Mouse (Mus musculus) frontal cortex, postnatal 10 days (tissue): ENCODE measurements around the gene Sumo1.
A peak's percentile ranks its signal among the peaks of the same experiment; 100 is the strongest.
"Not testable (repeated sequence)": the region's sequence is repeated elsewhere in the genome, so short reads cannot be mapped to it uniquely, and the experiment has no call there.

Source experiments
- DNase-seq, 2 experiments: peaks; one replicate each; pipeline ENCODE4 v3.0.0; 2022; ENCODE audit warnings: low spot score in 2 of 2, mixed read lengths in 1 of 2

The Sumo1 gene

DNA sequence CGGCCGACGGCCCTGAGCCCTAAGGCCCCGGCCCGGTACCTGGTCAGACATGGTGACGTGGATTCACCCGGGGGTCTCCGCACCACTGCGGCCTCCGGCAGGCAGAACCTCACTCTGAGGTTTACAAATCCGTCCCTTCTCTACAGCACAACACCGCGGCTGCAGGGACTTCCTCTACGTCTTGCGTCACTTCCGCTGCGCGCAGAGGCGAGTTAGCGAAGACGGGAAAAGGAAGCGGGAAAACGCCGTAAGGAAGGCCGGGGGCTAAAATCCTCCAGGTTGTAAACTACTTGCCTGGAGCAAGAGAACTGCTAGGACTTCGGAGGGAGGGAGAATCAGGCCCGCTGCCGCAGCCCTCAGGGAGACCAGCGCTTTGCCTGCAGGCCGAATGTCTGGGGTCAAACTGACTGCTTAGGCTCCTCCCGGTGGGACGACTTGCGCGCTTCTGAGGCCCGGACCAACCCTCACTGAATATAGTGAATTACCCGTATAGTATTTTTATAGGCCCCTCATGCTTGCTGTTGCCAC, at the start of gene Sumo1:
TSS of gene Sumo1 (minus strand) at position 194 of the 528 bp plus-strand sequence.
- peak; percentile 79 to 85 for DNase-seq

DNA sequence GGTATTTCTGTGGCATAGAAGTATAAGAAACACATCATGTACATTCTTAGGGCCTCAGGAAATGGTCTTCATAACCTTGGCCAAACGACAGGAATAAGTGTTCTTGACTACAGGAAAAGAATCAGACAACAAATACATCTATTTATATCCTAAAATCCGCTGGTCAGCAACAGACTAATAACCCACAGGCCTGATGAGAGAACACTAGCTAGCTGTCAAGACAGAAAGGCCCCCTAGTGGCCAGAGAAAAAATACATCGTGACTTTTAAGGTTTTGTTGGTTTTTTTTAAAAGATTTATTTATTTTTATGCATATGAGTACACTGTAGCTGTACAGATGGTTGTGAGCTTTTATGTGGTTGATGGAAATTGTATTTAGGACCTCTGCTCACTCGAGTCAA, 49.3 kb upstream of the Sumo1 start:
- no peak for DNase-seq

GRCm38 (mm10) chr1:59701766-59702165, 31.1 kb upstream of the Sumo1 start:
- DNase-seq = no peak

DNA sequence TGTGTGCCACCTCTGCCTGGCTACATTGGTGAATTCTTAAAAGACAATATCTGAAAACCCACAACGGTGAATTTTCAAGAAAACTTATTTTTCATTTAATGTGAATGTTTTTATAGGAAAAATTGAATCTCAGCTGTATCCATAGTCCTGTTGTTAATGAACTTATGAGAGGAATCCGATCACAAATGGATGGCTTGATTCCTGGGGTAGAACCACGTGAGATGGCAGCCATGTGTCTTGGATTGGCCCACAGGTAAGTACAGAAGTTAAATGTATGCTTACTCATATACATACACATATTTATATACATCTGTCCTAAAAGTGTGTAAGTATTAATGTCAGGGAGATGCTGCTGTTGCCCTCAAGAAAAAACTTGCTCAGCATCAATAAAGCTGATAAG, 27.6 kb upstream of the Sumo1 start:
- no peak for DNase-seq

GRCm38 (mm10) chr1:59697751-59698150, 27.1 kb upstream of the Sumo1 start:
- no peak for DNase-seq

DNA sequence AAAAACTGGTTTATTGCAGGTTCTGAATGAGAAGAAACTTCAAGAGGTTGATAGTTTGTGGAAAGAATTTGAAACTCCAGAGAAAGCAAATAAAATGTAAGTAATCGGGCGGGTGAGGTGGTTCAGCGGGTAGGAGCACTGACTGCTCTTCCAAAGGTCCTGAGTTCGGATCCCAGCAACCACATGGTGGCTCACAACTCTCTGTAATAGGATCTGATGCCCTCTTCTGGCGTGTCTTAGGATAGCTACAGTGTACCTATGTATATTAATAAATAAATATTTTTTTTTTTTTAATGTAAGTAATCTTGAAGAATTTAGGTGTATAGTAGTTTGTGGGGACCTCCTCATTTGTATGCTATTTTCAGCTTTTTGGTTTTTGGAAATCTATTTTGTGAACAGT, 19.8 kb upstream of the Sumo1 start:
- no peak for DNase-seq

- DNase-seq = no peak
These were observed 16.9 kb upstream of the Sumo1 start for GRCm38 (mm10) chr1:59687493-59687892.

DNA sequence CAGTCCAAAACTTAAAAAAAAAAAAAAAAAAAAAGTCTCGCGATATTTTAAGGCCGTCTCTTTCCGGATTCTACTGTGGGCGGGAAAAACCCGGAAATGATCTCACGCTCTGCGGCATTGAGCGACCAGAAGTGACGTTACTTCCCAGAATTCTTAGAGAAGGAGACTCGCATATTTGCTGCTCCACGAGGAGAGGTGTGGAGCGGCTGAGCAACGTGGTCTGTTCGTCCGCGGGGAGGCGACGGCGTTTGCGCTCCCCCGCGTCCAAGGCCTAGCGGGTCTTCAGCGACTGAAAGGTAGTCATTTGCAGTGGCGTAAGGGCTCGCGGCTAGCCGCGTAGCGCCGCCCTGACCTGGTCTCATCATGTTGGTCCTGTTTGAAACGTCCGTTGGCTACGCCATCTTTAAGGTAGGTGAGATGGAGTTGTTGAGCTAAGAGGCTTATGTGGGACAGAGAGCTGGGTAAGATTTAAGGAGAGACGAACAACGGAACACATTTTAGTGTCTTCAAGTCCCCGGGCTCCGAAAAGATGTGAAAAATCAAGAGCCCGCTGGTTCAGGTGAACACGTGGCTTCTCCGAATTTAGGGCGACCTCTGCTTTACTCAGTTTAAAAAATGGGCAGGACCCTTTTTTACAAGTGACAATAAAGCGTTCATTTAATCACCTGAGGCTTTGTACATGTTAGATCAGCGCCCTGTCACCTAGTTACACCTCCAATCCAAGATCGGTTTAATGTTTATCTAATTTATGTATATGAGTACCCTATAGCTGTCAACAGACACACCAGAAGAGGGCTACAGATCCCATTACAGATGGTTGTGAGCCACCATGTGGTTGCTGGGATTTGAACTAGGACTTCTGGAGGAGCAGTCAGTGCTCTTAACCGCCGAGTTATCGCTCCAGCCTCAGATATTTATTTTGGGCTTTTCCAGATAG, 14.5 kb upstream of the Sumo1 start, which contains the start of gene Nop58:
TSS of gene Nop58 (plus strand) at position 153 of the 937 bp plus-strand sequence.
- peak; percentile 87 to 88 for DNase-seq

DNA sequence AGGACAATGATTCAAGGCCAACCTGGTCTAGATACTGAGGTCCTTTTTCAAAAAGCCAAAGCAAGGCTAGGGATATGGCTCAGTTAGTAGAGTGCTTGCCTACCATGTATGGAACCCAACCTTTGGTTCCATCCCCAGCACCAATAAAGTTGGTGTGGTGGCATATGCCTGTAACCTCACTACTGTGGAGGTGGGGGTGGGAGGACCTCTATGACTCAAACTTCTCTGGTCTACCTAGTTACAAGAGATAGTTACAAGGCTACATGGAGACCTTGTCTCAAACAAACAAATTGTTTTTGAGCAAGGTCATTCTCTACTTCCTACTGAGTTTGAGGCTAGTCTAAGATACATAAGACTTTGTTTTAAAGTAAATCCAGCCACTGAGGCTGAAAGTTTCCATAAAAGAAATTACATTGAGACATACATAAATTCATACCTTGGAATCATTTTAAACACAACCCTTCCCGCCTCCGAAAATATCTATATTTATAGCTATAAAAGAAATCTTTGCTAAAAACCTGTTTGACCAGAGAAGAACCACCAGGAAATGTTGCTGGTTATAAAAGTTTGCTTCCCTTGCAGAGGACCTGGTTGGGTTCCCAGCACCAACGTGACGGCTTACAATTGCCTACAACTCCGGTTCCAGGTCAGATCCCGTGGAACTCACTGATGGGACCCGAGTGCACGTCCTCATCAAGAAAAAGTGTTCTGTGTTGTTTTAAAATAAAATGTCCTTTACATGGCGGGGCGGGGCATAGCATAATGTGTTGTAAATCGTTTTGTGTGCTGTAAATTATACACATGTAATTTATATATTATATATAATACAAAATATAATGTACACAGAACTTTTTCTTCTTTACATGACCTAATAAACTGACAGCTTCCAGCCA, 13.5 kb upstream of the Sumo1 start:
- DNase-seq = peak; percentile 24 to 29

GRCm38 (mm10) chr1:59673661-59674060, 3.0 kb upstream of the Sumo1 start:
- DNase-seq = no peak

DNA sequence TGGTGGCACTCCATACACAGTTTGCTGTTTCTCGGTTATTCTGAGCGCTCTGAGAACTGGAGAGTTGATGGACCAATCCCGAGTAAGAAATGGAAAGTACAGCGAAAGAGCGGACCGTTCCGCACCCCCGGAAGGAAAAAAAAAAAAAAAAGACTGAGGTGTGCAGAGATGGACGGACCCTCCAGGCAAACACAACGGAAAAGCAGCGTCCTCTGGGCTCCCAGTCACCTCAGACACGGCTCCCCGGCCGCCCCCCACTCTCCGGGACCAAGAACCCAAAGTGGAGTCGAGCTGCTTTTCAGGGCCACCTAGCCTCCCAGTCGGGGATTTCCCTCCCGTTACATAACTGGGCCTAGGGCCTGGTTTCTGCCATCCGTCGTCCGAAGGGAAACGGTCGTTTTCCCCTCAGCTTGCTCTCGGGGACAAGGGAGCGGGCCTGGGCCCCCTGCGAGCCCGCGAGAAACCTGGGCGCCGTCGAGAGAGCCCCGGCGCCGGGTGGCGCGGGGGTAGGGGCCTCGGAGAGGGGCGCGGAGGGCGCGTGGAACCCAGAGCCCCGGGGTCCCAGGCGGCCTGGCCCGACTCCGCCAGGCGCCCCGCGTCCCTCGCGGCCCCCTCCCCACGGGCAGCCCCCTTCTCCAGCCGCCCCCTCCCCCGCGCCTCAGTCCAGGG, 538 bp downstream of the Sumo1 start:
- peak in 1 of 2 experiments; percentile 16 for DNase-seq

DNA sequence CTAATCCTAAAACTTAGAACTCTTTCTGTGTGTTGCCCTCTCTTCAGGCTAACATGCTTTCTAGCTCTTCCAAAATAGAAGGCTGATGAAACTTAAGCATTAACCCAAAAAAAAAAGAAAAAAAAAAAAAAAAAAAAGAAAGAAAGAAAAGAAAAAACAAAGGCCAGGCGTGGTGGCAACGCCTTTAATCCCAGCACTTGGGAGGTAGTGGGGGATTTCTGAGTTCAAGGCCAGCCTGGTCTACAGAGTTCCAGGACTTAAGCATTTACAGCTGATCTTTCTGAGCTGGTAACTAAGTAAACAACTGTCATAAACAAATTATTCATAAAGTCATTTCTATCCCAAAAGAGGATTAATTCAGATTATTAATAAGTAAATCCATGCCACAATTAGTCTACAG, 1.8 kb downstream of the Sumo1 start:
- DNase-seq = no peak

DNA sequence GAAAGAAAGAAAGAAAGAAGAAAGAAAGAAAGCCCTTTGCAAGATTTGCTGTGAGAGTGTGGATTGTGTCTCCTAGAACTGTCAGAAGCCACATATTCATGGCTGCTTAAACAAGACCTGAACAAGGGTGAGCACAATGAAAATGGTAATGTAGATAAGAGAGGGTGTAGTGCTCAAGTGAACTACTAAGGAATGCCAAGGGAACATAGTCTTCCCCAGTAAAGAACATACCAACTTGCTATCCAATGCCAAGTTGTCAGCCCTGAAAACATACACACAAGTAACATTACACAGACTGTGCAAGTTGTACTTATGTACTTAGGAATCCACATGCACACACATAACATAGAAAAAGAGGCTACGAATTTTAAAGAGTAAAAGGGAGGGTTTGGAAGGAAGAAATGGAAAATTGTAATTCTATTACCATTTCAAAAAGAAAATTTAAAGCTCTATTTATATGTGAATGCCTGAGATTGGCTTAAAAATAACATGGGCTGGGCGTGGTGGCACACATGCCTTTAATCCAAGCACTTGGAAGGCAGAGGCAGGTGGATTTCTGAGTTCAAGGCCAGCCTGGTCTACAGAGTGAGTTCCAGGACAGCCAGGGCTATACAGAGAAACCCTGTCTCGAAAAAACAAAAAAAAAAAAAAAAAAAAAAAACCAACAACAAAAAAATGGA, 7.0 kb downstream of the Sumo1 start:
- no peak for DNase-seq

GRCm38 (mm10) chr1:59656244-59657171, 14.1 kb downstream of the Sumo1 start:
- DNase-seq = no peak

GRCm38 (mm10) chr1:59653243-59653911, 17.3 kb downstream of the Sumo1 start:
- DNase-seq = no peak

DNA sequence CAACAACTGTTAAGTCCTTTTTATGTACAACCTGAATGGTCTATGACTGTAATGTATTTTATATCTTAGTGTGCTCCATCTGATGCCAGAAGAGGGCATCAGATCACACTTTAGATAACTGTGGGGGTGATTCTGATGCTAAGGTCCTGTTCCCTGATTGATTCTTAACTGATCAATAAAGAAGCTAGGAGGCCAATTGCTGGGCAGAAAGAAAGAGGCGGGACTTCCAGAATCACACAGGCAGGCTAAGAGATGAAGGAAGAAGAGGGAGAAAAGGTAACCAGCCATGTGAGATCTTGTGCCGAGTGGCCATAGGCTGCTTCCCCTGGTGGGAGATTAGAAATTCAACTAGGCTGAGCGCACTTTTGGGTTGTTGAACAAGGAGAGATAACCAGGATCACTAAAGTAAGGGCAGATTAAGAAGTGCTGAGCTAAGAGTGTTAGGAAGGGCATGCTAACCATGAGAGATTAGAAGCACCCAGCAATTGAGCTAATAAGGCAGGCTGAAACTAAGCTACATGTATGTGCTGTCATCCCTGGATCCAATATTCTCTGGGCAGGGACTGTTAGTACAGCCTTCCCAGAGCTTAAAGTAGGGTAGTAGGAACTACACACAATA, 19.3 kb downstream of the Sumo1 start:
- no peak for DNase-seq

GRCm38 (mm10) chr1:59646502-59646901, 24.1 kb downstream of the Sumo1 start:
- not testable (repeated sequence) for DNase-seq

GRCm38 (mm10) chr1:59642488-59642887, 28.1 kb downstream of the Sumo1 start:
- DNase-seq = no peak

GRCm38 (mm10) chr1:59638371-59638770, 32.3 kb downstream of the Sumo1 start:
- no peak for DNase-seq
